Mouse (Mus musculus) testis, adult 2 months (tissue): Measurements from ENCODE around the gene Tas2r134.

Experiments
- CTCF ChIP-seq: fragments of 200-500 bp; IDR thresholded peaks from 2 replicates; pipeline ENCODE4 v1.5.1; 2012; ENCODE audit warnings: low read depth, mild to moderate bottlenecking, inconsistent platforms, low read length, moderate library complexity; ENCODE audit not compliant: control insufficient read depth, insufficient read depth, insufficient replicate concordance
- POLR2A ChIP-seq: fragments of 200-500 bp; IDR thresholded peaks from 2 replicates; pipeline ENCODE4 v1.6.1; 2012; ENCODE audit warnings: low read depth, mild to moderate bottlenecking, inconsistent platforms, low read length, moderate library complexity; ENCODE audit not compliant: control insufficient read depth

- TF ChIP-seq CTCF = no peak
- TF ChIP-seq POLR2A = no peak
These were observed 14.3 kb downstream of the Tas2r134 start for GRCm38 (mm10) chr2:51641635-51642034.
